Mouse (Mus musculus): ENCODE data around the gene Nphp4. TPM values are rescaled to one million over a fixed set of nuclear protein-coding genes. Genes with fewer than 3 reads are reported as not detected.

Gene Nphp4
- total and polyA plus RNA-seq, 2 experiments from 2014 or later = 3.5 to 6.5 TPM

DNA sequence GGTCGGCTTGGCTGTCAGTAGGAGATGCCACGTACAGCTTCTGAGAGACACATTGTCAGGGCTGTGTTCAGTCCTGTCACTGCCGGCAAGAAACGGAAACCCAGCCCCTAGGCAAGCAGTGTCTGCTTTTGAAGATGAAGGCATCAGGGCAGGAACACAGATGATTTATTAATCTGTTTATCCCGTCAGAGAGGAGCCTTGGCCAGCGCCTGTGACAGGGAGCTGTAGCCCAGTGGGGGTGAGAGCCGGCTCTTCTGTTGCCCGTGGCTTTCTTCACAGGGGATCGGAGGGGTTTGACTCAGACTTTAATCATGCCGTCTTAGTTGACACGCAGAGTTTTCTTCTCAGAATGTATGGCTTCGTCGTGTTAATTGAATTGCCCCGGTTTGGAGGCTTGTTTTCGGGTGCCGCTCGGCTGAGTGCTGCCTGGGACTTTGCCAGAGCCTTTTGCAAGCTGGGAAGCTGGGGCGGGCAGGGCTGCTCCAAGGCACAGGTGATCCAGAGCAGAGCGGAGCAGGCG lies 17.9 kb downstream of the Nphp4 start:
- Histone ChIP-seq H3K27me3 (ENCODE audit: insufficient read depth, low read length) (no peaks in the 10 kb centered on the region), H3K4me3 (ENCODE audit: low read depth, low read length) (no peak overlapping the region), H3K36me3 (ENCODE audit: insufficient read depth) (peaks cover 18% of the 10 kb centered on the region), H3K9me3 (ENCODE audit: low read length) (no peaks in the 10 kb centered on the region), H3K9ac (no peak overlapping the region), H3K4me2 (ENCODE audit: low read depth) (no peak overlapping the region), H3K4me1 (ENCODE audit: insufficient read depth) (no peaks in the 10 kb centered on the region), H3K27ac (ENCODE audit: low read depth, low read length) (no peak overlapping the region)
- TF ChIP-seq CTCF (IDR thresholded peaks at IDR 0.05; ENCODE audit: low read depth) = no peak
- 41% methylated on average over 20 of the region's 20 CpGs for WGBS
- peak; percentile 10 for DNase-seq
- no peak for ATAC-seq

DNA sequence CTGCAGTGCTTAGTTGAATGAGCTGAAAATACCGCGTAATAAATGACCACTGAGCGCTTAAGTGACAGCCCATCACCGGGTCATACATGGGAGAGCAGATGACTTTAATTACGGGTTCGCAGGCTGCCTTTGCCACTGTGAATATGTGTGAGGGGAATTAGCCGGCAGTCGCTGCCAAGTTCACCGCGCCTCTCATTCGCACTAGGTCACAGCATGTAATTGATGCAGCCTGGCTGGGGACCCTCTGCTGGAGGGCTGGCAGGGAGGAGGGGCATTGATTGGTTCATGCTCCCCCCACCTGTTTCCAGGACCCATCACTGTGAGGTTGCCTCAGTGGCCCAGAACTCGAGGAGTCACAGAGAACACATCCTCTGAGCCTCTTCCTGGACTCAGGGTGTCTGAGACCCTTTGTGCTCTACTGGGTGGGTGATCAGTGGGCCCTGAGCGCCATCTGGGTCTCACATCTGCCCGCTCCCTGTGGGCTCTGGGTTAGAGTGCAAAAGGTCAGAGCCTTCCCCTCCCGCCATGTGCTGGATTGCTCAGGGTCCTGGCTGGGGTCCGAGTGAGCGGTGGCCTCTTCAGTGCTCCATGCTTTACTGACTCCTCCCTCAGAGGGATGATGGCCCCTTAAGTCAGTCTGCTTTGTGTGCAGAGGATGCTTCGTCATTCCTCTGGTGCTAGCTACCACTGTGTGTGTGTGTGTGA lies 35.9 kb downstream of the Nphp4 start:
- Histone ChIP-seq H3K27ac (ENCODE audit: low read depth, low read length) (no peak overlapping the region), H3K4me3 (ENCODE audit: low read depth, low read length) (no peak overlapping the region), H3K4me1 (ENCODE audit: insufficient read depth) (no peaks in the 10 kb centered on the region; the same call in 1 of the 2 replicates), H3K9ac (no peak overlapping the region), H3K4me2 (ENCODE audit: low read depth) (no peak overlapping the region), H3K36me3 (ENCODE audit: insufficient read depth) (peaks cover 8% of the 10 kb centered on the region; the same call in 1 of the 2 replicates), H3K9me3 (ENCODE audit: low read length) (no peaks in the 10 kb centered on the region), H3K27me3 (ENCODE audit: insufficient read depth, low read length) (no peaks in the 10 kb centered on the region)
- no peak for TF ChIP-seq CTCF (IDR thresholded peaks at IDR 0.05; ENCODE audit: low read depth)
- DNase-seq = peak; percentile 56
- peak; percentile 84 for ATAC-seq
- whole genome bisulfite sequencing = 22% methylated on average over 18 of the region's 18 CpGs

DNA sequence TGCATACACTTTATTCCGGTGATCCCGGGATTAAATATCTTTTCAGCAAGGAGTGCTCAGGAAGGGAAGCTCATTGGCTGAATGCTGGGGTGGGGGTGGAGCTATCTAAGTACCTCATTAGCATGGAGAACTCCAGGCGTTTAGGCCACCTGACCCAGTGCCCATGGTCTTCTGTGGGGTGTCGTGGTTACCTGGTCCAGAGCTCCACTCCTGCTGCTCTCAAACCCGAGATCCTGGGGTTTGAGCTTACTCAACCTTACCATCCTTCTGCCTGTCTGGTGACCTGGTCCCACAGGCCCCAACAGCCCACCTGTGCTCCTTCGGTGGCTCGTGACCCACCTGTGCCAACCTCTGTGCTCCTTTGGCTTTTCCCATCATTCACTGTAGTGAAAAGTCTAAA lies 38.4 kb downstream of the Nphp4 start:
- no peak for ATAC-seq
- H3K4me3 ChIP-seq (ENCODE audit: low read depth, low read length) = no peak overlapping the region
- WGBS = 75% methylated on average over 7 of the region's 7 CpGs

GRCm38 (mm10) chr4:152519106-152519505 lies 42.6 kb downstream of the Nphp4 start:
- no peak overlapping the region for H3K9ac ChIP-seq
- H3K36me3 ChIP-seq (ENCODE audit: insufficient read depth) = no peaks in the 10 kb centered on the region; the same call in 1 of the 2 replicates
- no peak for TF ChIP-seq CTCF (IDR thresholded peaks at IDR 0.05; ENCODE audit: low read depth)

More for the DNA sequence above, 38.4 kb downstream of the Nphp4 start:
- no peaks in the 10 kb centered on the region for H3K27me3 ChIP-seq (ENCODE audit: insufficient read depth, low read length)
- H3K4me2 ChIP-seq (ENCODE audit: low read depth) = no peak overlapping the region
- no peaks in the 10 kb centered on the region for H3K9me3 ChIP-seq (ENCODE audit: low read length)
- TF ChIP-seq CTCF (IDR thresholded peaks at IDR 0.05; ENCODE audit: low read depth) = no peak
- H3K4me1 ChIP-seq (ENCODE audit: insufficient read depth) = no peaks in the 10 kb centered on the region; the same call in 1 of the 2 replicates
- no peak for DNase-seq
- H3K27ac ChIP-seq (ENCODE audit: low read depth, low read length) = no peak overlapping the region
- H3K9ac ChIP-seq = no peak overlapping the region
- H3K36me3 ChIP-seq (ENCODE audit: insufficient read depth) = peaks cover 6% of the 10 kb centered on the region; the same call in 1 of the 2 replicates

DNA sequence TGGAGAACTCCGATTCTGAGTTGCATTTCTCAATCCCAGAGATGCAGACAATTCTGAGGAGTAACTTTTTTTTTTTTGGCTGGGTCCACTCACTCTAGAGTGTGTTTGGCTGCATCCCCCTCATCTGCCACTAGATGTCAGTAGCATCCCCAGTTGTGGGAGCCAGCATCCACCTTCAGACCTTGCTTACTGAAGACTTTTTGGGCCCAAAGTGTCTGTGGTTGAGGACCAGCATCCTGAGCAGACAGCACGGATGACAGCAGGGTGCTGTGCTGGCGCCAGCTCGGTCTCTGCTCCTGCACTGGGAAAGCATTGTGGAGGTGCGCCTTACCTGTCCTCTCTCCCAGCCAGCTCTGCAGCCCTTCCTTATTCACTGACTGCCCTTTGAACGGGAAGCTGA lies 43.6 kb downstream of the Nphp4 start:
- H3K4me3 ChIP-seq (ENCODE audit: low read depth, low read length) = no peak overlapping the region
- no peaks in the 10 kb centered on the region for H3K27me3 ChIP-seq (ENCODE audit: insufficient read depth, low read length)

More at GRCm38 (mm10) chr4:152519106-152519505, 42.6 kb downstream of the Nphp4 start:
- Histone ChIP-seq H3K27me3 (ENCODE audit: insufficient read depth, low read length) (no peaks in the 10 kb centered on the region), H3K4me1 (ENCODE audit: insufficient read depth) (no peaks in the 10 kb centered on the region), H3K27ac (ENCODE audit: low read depth, low read length) (no peak overlapping the region), H3K4me2 (ENCODE audit: low read depth) (no peak overlapping the region), H3K9me3 (ENCODE audit: low read length) (no peaks in the 10 kb centered on the region), H3K4me3 (ENCODE audit: low read depth, low read length) (no peak overlapping the region)
- 88% methylated on average over 10 of the region's 10 CpGs for WGBS
- no peak for DNase-seq
- no peak for ATAC-seq

GRCm38 (mm10) chr4:152532872-152533271 lies 56.4 kb downstream of the Nphp4 start:
- Histone ChIP-seq H3K4me2 (ENCODE audit: low read depth) (no peak overlapping the region), H3K27ac (ENCODE audit: low read depth, low read length) (no peak overlapping the region), H3K4me3 (ENCODE audit: low read depth, low read length) (no peak overlapping the region), H3K9me3 (ENCODE audit: low read length) (no peaks in the 10 kb centered on the region), H3K36me3 (ENCODE audit: insufficient read depth) (no peaks in the 10 kb centered on the region), H3K27me3 (ENCODE audit: insufficient read depth, low read length) (no peaks in the 10 kb centered on the region), H3K4me1 (ENCODE audit: insufficient read depth) (no peaks in the 10 kb centered on the region), H3K9ac (no peak overlapping the region)
- WGBS = 60% methylated on average over 9 of the region's 9 CpGs
- DNase-seq = no peak
- no peak for ATAC-seq
- TF ChIP-seq CTCF (IDR thresholded peaks at IDR 0.05; ENCODE audit: low read depth) = no peak

More for the DNA sequence above, 43.6 kb downstream of the Nphp4 start:
- DNase-seq (peak; percentile 87), ATAC-seq (peak; percentile 73)
- Histone ChIP-seq H3K9me3 (ENCODE audit: low read length) (no peaks in the 10 kb centered on the region), H3K9ac (no peak overlapping the region), H3K27ac (ENCODE audit: low read depth, low read length) (no peak overlapping the region), H3K4me1 (ENCODE audit: insufficient read depth) (no peaks in the 10 kb centered on the region), H3K4me2 (ENCODE audit: low read depth) (no peak overlapping the region), H3K36me3 (ENCODE audit: insufficient read depth) (no peaks in the 10 kb centered on the region)
- peak; percentile 95 for TF ChIP-seq CTCF (IDR thresholded peaks at IDR 0.05; ENCODE audit: low read depth)
- WGBS = 36% methylated on average over 6 of the region's 6 CpGs

DNA sequence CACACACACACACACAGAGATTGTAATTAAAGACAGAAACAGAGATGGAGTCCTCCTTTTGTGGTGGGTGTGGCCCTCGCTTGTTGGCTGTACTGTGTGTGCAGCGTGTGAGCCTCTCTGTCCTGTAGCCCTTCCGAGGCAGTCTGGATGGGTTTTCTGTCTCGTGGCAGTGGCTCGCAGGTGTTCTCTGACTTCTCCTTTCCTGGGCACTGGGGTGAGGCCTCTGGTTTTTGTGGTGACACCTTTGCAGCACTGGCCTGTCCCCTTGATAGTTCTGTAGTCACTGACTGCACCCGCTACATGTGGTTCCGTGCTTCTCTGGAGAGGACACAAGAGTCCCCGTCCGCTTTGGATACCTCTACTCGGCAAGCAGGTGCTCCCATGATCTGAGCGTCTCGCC lies 63.2 kb downstream of the Nphp4 start:
- Histone ChIP-seq H3K27me3 (ENCODE audit: insufficient read depth, low read length) (no peaks in the 10 kb centered on the region), H3K9me3 (ENCODE audit: low read length) (no peaks in the 10 kb centered on the region), H3K9ac (no peak overlapping the region), H3K4me3 (ENCODE audit: low read depth, low read length) (no peak overlapping the region), H3K4me1 (ENCODE audit: insufficient read depth) (no peaks in the 10 kb centered on the region), H3K4me2 (ENCODE audit: low read depth) (no peak overlapping the region), H3K27ac (ENCODE audit: low read depth, low read length) (no peak overlapping the region), H3K36me3 (ENCODE audit: insufficient read depth) (no peaks in the 10 kb centered on the region)
- ATAC-seq (no peak), DNase-seq (no peak)
- WGBS = 92% methylated on average over 12 of the region's 12 CpGs
- no peak for TF ChIP-seq CTCF (IDR thresholded peaks at IDR 0.05; ENCODE audit: low read depth)

Measured in forebrain, postnatal 0 days (tissue).